Mouse (Mus musculus) ovary, adult 18-20 months (tissue): Measurements from ENCODE around the gene Poc1b.

ENCODE experiments used
- DNase-seq: peaks from one replicate; pipeline ENCODE4 v3.0.0; 2022; ENCODE audit warnings: low spot score, mixed read lengths

Poc1b gene

GRCm38 (mm10) chr10:99227968-99228864 lies 121.4 kb downstream of the Poc1b start:
- DNase-seq: no peak

GRCm38 (mm10) chr10:99229031-99229684 lies 122.3 kb downstream of the Poc1b start:
- no peak for DNase-seq

- DNase-seq: no peak
Observed at GRCm38 (mm10) chr10:99232518-99233227, 125.8 kb downstream of the Poc1b start.

- no peak for DNase-seq
Observed at GRCm38 (mm10) chr10:99234336-99234735, 127.5 kb downstream of the Poc1b start.

- DNase-seq: no peak
Observed at GRCm38 (mm10) chr10:99235081-99235480, 128.2 kb downstream of the Poc1b start.

GRCm38 (mm10) chr10:99237205-99237832 lies 130.5 kb downstream of the Poc1b start:
- DNase-seq: no peak

- DNase-seq: no peak
Observed at GRCm38 (mm10) chr10:99238537-99238936, 131.7 kb downstream of the Poc1b start.

- DNase-seq: no peak
Observed at GRCm38 (mm10) chr10:99241284-99241828, 134.5 kb downstream of the Poc1b start.

- no peak for DNase-seq
Observed at GRCm38 (mm10) chr10:99241829-99242711, 135.2 kb downstream of the Poc1b start.

GRCm38 (mm10) chr10:99242721-99243120 lies 135.9 kb downstream of the Poc1b start:
- no peak for DNase-seq

- DNase-seq: no peak
Observed at GRCm38 (mm10) chr10:99243907-99244489, 137.2 kb downstream of the Poc1b start.

- DNase-seq: no peak
Observed at GRCm38 (mm10) chr10:99244655-99245260, 137.9 kb downstream of the Poc1b start.

GRCm38 (mm10) chr10:99246797-99247508 lies 140.1 kb downstream of the Poc1b start:
- DNase-seq: no peak
